Mouse (Mus musculus) megakaryocyte, adult 5-6 weeks (primary cell): ENCODE data around the gene Olfr1140. TPM values are rescaled to one million over a fixed set of nuclear protein-coding genes. Genes with fewer than 3 reads are reported as not detected.

Experiments
- ATAC-seq: 2 replicates; pipeline ENCODE4 v1.8.0; 2016; ENCODE audit warnings: mild to moderate bottlenecking, inconsistent platforms; ENCODE audit not compliant: poor library complexity, severe bottlenecking
- total RNA-seq, 2 experiments: library from RNA; stranded (forward) in 1 of 2; stranded (reverse) in 1 of 2; fragments of 153-499, 151-499 nt in 1 of 2; fragments of 221-1000, 200-1000 nt in 1 of 2; gene quantifications; 2 replicates each; pipeline versions ENCODE4 v1.2.3 to v1.2.4; 2015 to 2017

Gene Olfr1140
- total RNA-seq (2015) (not detected in 2 replicates), total RNA-seq (2017) (not detected in 2 replicates)

- ATAC-seq, result no peak
Observed at GRCm38 (mm10) chr2:87743452-87743851, at the start of gene Olfr1140. Gene Olfr1140, plus strand, starts transcription at chr2:87743752.

- no peak for ATAC-seq
Observed at GRCm38 (mm10) chr2:87693847-87694246, 49.7 kb upstream of the Olfr1140 start, which contains the start of gene Olfr1136. Gene Olfr1136, minus strand, starts transcription at chr2:87693947.

- ATAC-seq, result no peak
Observed at GRCm38 (mm10) chr2:87713079-87713478, 30.5 kb upstream of the Olfr1140 start, which contains the start of gene Olfr1137. Gene Olfr1137, minus strand, starts transcription at chr2:87713179.

GRCm38 (mm10) chr2:87739878-87740277, 3.7 kb upstream of the Olfr1140 start, which contains the start of gene Olfr1138:
Gene Olfr1138, minus strand, starts transcription at chr2:87739978.
- ATAC-seq, result no peak

- ATAC-seq, result no peak
Observed at GRCm38 (mm10) chr2:87753891-87754290, 10.3 kb downstream of the Olfr1140 start, which contains the start of gene Olfr1141. Gene Olfr1141, minus strand, starts transcription at chr2:87753991.

GRCm38 (mm10) chr2:87776143-87776542, 32.6 kb downstream of the Olfr1140 start:
- no peak for ATAC-seq

- no peak for ATAC-seq
Observed at GRCm38 (mm10) chr2:87779183-87779582, 35.6 kb downstream of the Olfr1140 start, which contains the start of gene Olfr152. Gene Olfr152, plus strand, starts transcription at chr2:87779483.

Other genes with a start within 250 kb of the Olfr1140 start
- gene Pramel7, start 246.7 kb upstream of the Olfr1140 start, total RNA-seq (2015), result not detected in 2 replicates
- gene Pramel7, start 246.7 kb upstream of the Olfr1140 start, total RNA-seq (2017), result not detected in 2 replicates
- gene Pramel6, start 237.2 kb upstream of the Olfr1140 start, total RNA-seq (2015), result not detected in 2 replicates
- not detected in 2 replicates for gene Pramel6, start 237.2 kb upstream of the Olfr1140 start, total RNA-seq (2017)
- not detected in 2 replicates for gene Olfr153, start 212.0 kb upstream of the Olfr1140 start, total RNA-seq (2015)
- gene Olfr153, start 212.0 kb upstream of the Olfr1140 start, total RNA-seq (2017), result not detected in 2 replicates
- not detected in 2 replicates for gene Olfr1128, start 198.2 kb upstream of the Olfr1140 start, total RNA-seq (2015)
- gene Olfr1128, start 198.2 kb upstream of the Olfr1140 start, total RNA-seq (2017), result not detected in 2 replicates
- not detected in 2 replicates for gene Olfr1129, start 169.8 kb upstream of the Olfr1140 start, total RNA-seq (2015)
- gene Olfr1129, start 169.8 kb upstream of the Olfr1140 start, total RNA-seq (2017), result not detected in 2 replicates
- gene Olfr1130, start 137.5 kb upstream of the Olfr1140 start, total RNA-seq (2015), result not detected in 2 replicates
- not detected in 2 replicates for gene Olfr1130, start 137.5 kb upstream of the Olfr1140 start, total RNA-seq (2017)
- not detected in 2 replicates for gene Olfr1131, start 116.6 kb upstream of the Olfr1140 start, total RNA-seq (2015)
- not detected in 2 replicates for gene Olfr1131, start 116.6 kb upstream of the Olfr1140 start, total RNA-seq (2017)
- not detected in 2 replicates for gene Olfr1132, start 106.2 kb upstream of the Olfr1140 start, total RNA-seq (2015)
- gene Olfr1132, start 106.2 kb upstream of the Olfr1140 start, total RNA-seq (2017), result not detected in 2 replicates
- gene Olfr1133, start 96.4 kb upstream of the Olfr1140 start, total RNA-seq (2015), result not detected in 2 replicates
- not detected in 2 replicates for gene Olfr1133, start 96.4 kb upstream of the Olfr1140 start, total RNA-seq (2017)
- not detected in 2 replicates for gene Olfr1134, start 85.3 kb upstream of the Olfr1140 start, total RNA-seq (2015)
- gene Olfr1134, start 85.3 kb upstream of the Olfr1140 start, total RNA-seq (2017), result not detected in 2 replicates
- not detected in 2 replicates for gene Olfr1135, start 70.1 kb upstream of the Olfr1140 start, total RNA-seq (2015)
- gene Olfr1135, start 70.1 kb upstream of the Olfr1140 start, total RNA-seq (2017), result not detected in 2 replicates
- gene Olfr1136, start 49.8 kb upstream of the Olfr1140 start, total RNA-seq (2015), result not detected in 2 replicates
- not detected in 2 replicates for gene Olfr1136, start 49.8 kb upstream of the Olfr1140 start, total RNA-seq (2017)
- gene Olfr1137, start 30.6 kb upstream of the Olfr1140 start, total RNA-seq (2015), result not detected in 2 replicates
- gene Olfr1137, start 30.6 kb upstream of the Olfr1140 start, total RNA-seq (2017), result not detected in 2 replicates
- not detected in 2 replicates for gene Olfr1138, start 3.8 kb upstream of the Olfr1140 start, total RNA-seq (2015)
- not detected in 2 replicates for gene Olfr1138, start 3.8 kb upstream of the Olfr1140 start, total RNA-seq (2017)
- gene Olfr1141, start 10.2 kb downstream of the Olfr1140 start, total RNA-seq (2015), result not detected in 2 replicates
- not detected in 2 replicates for gene Olfr1141, start 10.2 kb downstream of the Olfr1140 start, total RNA-seq (2017)
- not detected in 2 replicates for gene Olfr152, start 35.7 kb downstream of the Olfr1140 start, total RNA-seq (2015)
- not detected in 2 replicates for gene Olfr152, start 35.7 kb downstream of the Olfr1140 start, total RNA-seq (2017)
- gene Olfr1143, start 56.8 kb downstream of the Olfr1140 start, total RNA-seq (2015), result not detected in 2 replicates
- gene Olfr1143, start 56.8 kb downstream of the Olfr1140 start, total RNA-seq (2017), result not detected in 2 replicates
- not detected in 2 replicates for gene Olfr1145, start 66.1 kb downstream of the Olfr1140 start, total RNA-seq (2015)
- gene Olfr1145, start 66.1 kb downstream of the Olfr1140 start, total RNA-seq (2017), result not detected in 2 replicates
- gene Olfr1148, start 86.8 kb downstream of the Olfr1140 start, total RNA-seq (2015), result not detected in 2 replicates
- gene Olfr1148, start 86.8 kb downstream of the Olfr1140 start, total RNA-seq (2017), result not detected in 2 replicates
- gene Olfr1150-ps1, start 100.2 kb downstream of the Olfr1140 start, total RNA-seq (2015), result not detected in 2 replicates
- not detected in 2 replicates for gene Olfr1150-ps1, start 100.2 kb downstream of the Olfr1140 start, total RNA-seq (2017)
- gene Olfr1151, start 112.1 kb downstream of the Olfr1140 start, total RNA-seq (2015), result not detected in 2 replicates
- not detected in 2 replicates for gene Olfr1151, start 112.1 kb downstream of the Olfr1140 start, total RNA-seq (2017)
- gene Olfr1152, start 122.7 kb downstream of the Olfr1140 start, total RNA-seq (2015), result not detected in 2 replicates
- not detected in 2 replicates for gene Olfr1152, start 122.7 kb downstream of the Olfr1140 start, total RNA-seq (2017)
- gene Olfr1153, start 151.2 kb downstream of the Olfr1140 start, total RNA-seq (2015), result not detected in 2 replicates
- gene Olfr1153, start 151.2 kb downstream of the Olfr1140 start, total RNA-seq (2017), result not detected in 2 replicates
- gene Olfr1154, start 161.4 kb downstream of the Olfr1140 start, total RNA-seq (2015), result not detected in 2 replicates
- not detected in 2 replicates for gene Olfr1154, start 161.4 kb downstream of the Olfr1140 start, total RNA-seq (2017)
- not detected in 2 replicates for gene Olfr1155, start 201.4 kb downstream of the Olfr1140 start, total RNA-seq (2015)
- not detected in 2 replicates for gene Olfr1155, start 201.4 kb downstream of the Olfr1140 start, total RNA-seq (2017)
- not detected in 2 replicates for gene Olfr1156, start 209.3 kb downstream of the Olfr1140 start, total RNA-seq (2015)
- not detected in 2 replicates for gene Olfr1156, start 209.3 kb downstream of the Olfr1140 start, total RNA-seq (2017)
- gene Olfr1157, start 224.5 kb downstream of the Olfr1140 start, total RNA-seq (2015), result not detected in 2 replicates
- gene Olfr1157, start 224.5 kb downstream of the Olfr1140 start, total RNA-seq (2017), result not detected in 2 replicates
- gene Olfr74, start 230.9 kb downstream of the Olfr1140 start, total RNA-seq (2015), result not detected in 2 replicates
- gene Olfr74, start 230.9 kb downstream of the Olfr1140 start, total RNA-seq (2017), result not detected in 2 replicates
- gene Olfr1158, start 246.4 kb downstream of the Olfr1140 start, total RNA-seq (2015), result not detected in 2 replicates
- gene Olfr1158, start 246.4 kb downstream of the Olfr1140 start, total RNA-seq (2017), result not detected in 2 replicates